Mouse (Mus musculus) lung, postnatal 0 days (tissue): ENCODE results near the gene Trim10. TPM values are rescaled to one million over a fixed set of nuclear protein-coding genes. Genes with fewer than 3 reads are reported as not detected.

ENCODE experiments used
- ATAC-seq: fragments of 200-750 bp; cut with Nextera tagmentation; 2 replicates; pipeline ENCODE4 v1.8.0; 2017; ENCODE audit warnings: moderate library complexity
- DNase-seq: peaks from one replicate; pipeline ENCODE4 v3.0.0-alpha.2; 2016; ENCODE audit warnings: low spot score
- H3K27ac ChIP-seq: fragments of 300-500 bp; sonication (generic); 2 replicates; pipeline ENCODE4 v1.5.1; 2014; ENCODE audit warnings: antibody characterized with exemption, mild to moderate bottlenecking, low read length, mixed read lengths
- H3K27me3 ChIP-seq: fragments of 300-500 bp; sonication (generic); replicated peaks from 2 replicates; pipeline ENCODE4 v1.6.1; 2014; ENCODE audit warnings: low read length, mixed read lengths; ENCODE audit not compliant: insufficient read depth
- H3K36me3 ChIP-seq: fragments of 300-500 bp; sonication (generic); 2 replicates; pipeline ENCODE4 v1.6.1; 2014; ENCODE audit warnings: low read length, mixed read lengths; ENCODE audit not compliant: insufficient read depth
- H3K4me1 ChIP-seq: fragments of 300-500 bp; sonication (generic); 2 replicates; pipeline ENCODE4 v1.6.1; 2014; ENCODE audit warnings: antibody characterized with exemption, low read depth, low read length, mixed read lengths; ENCODE audit not compliant: insufficient read depth
- H3K4me2 ChIP-seq: fragments of 300-500 bp; sonication (generic); replicated peaks from 2 replicates; pipeline ENCODE4 v1.6.1; 2014; ENCODE audit warnings: low read depth, mild to moderate bottlenecking, low read length, moderate library complexity, mixed read lengths
- H3K4me3 ChIP-seq: fragments of 300-500 bp; sonication (generic); 2 replicates; pipeline ENCODE4 v1.5.1; 2014; ENCODE audit warnings: low read depth, low read length
- H3K9ac ChIP-seq: fragments of 300-500 bp; sonication (generic); replicated peaks from 2 replicates; pipeline ENCODE4 v1.6.1; 2014; ENCODE audit warnings: low read depth, mild to moderate bottlenecking
- H3K9me3 ChIP-seq: fragments of 300-500 bp; sonication (generic); 2 replicates; pipeline ENCODE4 v1.6.1; 2016; ENCODE audit warnings: low read length, mixed read lengths
- CTCF ChIP-seq: IDR thresholded peaks from 2 replicates; pipeline ENCODE4 v1.5.1; 2016; ENCODE audit warnings: antibody characterized with exemption, mild to moderate bottlenecking
- EP300 ChIP-seq: IDR thresholded peaks from 2 replicates; pipeline ENCODE4 v1.6.1; 2016; ENCODE audit warnings: antibody characterized with exemption, mild to moderate bottlenecking, control low read depth
- WGBS: fragments of 180-500 bp; shearing (Covaris S2); extraction: QIAGEN DNeasy Blood & Tissue Kit; methylation state at CpG from one replicate; pipeline ENCODE4 v1.1.7; 2014; 5-methylcytosine and 5-hydroxymethylcytosine counted together
- polyA plus RNA-seq: library from polyadenylated mRNA; unstranded; fragments of >200 nt; fragmentation: Nextera tagmentation; extraction: Ambion mirVana; gene quantifications from 2 replicates; pipeline ENCODE4 v1.2.1, GENCODE M21; 2015

The Trim10 gene
- polyA plus RNA-seq, 1 experiment from 2014 or later, result 3.6 TPM

DNA sequence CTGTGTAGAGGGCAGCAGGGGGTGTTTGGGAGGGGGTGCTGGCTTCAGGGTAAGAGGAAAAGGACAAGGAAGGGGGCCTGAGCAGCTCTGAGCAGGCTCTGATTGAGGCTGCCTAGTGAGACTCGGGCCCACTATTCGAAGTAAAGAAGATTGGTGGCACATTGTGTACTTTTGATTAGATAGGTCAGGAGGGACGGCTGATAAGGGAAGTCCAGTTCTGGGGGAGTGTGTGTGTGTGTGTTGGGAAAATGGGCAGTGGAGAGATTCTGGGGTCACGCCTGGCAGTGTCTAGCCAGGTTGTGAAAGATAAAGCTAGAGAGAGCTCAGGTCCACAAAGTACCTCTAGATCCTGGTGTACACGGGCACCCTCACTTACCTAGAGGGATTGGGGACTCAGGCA, 17.7 kb upstream of the Trim10 start:
- Histone ChIP-seq H3K27ac (no peak overlapping the region), H3K4me1 (no peaks in the 10 kb centered on the region), H3K9ac (no peak overlapping the region), H3K27me3 (no peaks in the 10 kb centered on the region), H3K9me3 (no peaks in the 10 kb centered on the region), H3K36me3 (peaks cover 26% of the 10 kb centered on the region), H3K4me2 (no peak overlapping the region), H3K4me3 (no peak overlapping the region)
- no peak for DNase-seq
- TF ChIP-seq EP300 (no peak), CTCF (no peak)
- ATAC-seq, result no peak
- 62% methylated on average over 5 of the region's 5 CpGs for WGBS

DNA sequence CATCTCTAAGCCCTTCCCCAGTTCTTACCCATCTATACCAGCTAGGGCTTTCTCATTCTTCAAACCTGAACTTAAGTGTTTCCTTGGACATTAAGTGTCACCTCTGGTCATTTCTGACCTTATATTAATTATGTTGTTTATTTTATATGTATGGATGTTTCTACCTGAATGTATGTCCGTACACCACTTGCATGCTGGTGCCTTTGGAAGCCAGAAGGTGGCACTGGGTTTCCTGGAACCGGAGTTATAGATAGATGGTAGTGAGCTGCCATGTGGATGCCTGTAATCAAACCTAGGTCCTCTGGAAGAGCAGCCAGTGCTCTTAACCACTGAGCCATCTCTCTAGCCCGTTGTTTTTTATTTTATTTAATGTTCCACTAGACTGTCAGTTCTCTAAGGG, 13.9 kb upstream of the Trim10 start:
- H3K36me3 ChIP-seq, result peaks cover 43% of the 10 kb centered on the region
- no peak overlapping the region for H3K27ac ChIP-seq
- ATAC-seq, result no peak

DNA sequence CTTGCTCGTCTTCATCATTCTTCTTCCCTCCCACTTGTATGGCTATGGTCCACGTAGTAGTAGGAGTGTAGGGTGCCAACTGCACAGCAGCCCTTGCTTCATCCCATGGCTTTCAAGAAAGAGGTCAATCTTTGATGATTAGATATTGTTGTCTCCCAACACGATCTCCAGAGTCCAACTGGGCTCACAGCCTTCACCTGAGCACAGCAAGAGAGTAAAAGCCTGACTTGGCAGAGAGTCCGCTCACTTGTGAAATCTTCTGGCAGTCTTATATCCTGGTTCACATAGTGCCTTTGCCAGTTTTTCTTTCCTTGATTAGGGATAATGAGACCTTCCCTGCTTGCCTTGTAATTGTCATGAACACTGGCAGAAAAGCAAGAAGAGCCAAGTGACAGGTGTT, 13.1 kb upstream of the Trim10 start:
- Histone ChIP-seq H3K4me1 (no peaks in the 10 kb centered on the region), H3K9ac (no peak overlapping the region), H3K4me3 (no peak overlapping the region), H3K4me2 (no peak overlapping the region), H3K27me3 (no peaks in the 10 kb centered on the region), H3K27ac (no peak overlapping the region), H3K9me3 (no peaks in the 10 kb centered on the region), H3K36me3 (peaks cover 43% of the 10 kb centered on the region)
- DNase-seq (no peak), ATAC-seq (no peak)
- 91% methylated on average over 4 of the region's 4 CpGs for WGBS
- no peak for TF ChIP-seq CTCF
- TF ChIP-seq EP300, result no peak

More for the DNA sequence above, 13.9 kb upstream of the Trim10 start:
- H3K4me1 ChIP-seq, result no peaks in the 10 kb centered on the region
- no peak overlapping the region for H3K9ac ChIP-seq
- no peak overlapping the region for H3K4me2 ChIP-seq
- DNase-seq, result no peak
- WGBS, result 90% methylated on average over 3 of the region's 3 CpGs
- H3K9me3 ChIP-seq, result no peaks in the 10 kb centered on the region
- TF ChIP-seq CTCF (no peak), EP300 (no peak)
- H3K27me3 ChIP-seq, result no peaks in the 10 kb centered on the region
- no peak overlapping the region for H3K4me3 ChIP-seq

- H3K4me2 ChIP-seq, result no peak overlapping the region
- peaks cover 35% of the 10 kb centered on the region for H3K36me3 ChIP-seq
- no peaks in the 10 kb centered on the region for H3K4me1 ChIP-seq
- TF ChIP-seq CTCF (no peak), EP300 (no peak)
- no peak for DNase-seq
- no peak overlapping the region for H3K4me3 ChIP-seq
- H3K9me3 ChIP-seq, result no peaks in the 10 kb centered on the region
- ATAC-seq, result no peak
- H3K27ac ChIP-seq, result no peak overlapping the region
- WGBS, result 82% methylated on average over 3 of the region's 3 CpGs
- no peak overlapping the region for H3K9ac ChIP-seq
- no peaks in the 10 kb centered on the region for H3K27me3 ChIP-seq
These were observed 11.2 kb upstream of the Trim10 start for GRCm38 (mm10) chr17:36858181-36858580.

DNA sequence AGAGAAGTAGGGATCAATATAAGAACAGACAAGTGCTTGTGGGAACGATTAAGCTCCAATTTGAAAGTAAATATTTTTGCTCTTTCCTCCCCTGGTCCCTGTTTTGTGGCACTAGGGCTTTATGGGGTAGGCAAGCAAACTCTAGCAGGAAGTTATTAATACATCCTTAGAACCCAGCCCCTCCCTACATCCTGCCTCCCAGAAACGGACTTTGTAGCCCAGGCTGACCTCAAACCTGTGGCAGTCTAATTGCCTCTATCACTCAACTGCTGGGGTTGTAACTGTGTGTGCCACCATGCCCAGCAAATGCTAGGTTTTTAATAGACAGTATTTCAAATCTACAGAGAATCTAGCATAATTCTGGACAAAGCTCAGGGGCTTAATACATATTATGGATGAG, 7.7 kb upstream of the Trim10 start:
- Histone ChIP-seq H3K4me1 (no peaks in the 10 kb centered on the region), H3K27ac (no peak overlapping the region), H3K36me3 (peaks cover 17% of the 10 kb centered on the region; the same call in 1 of the 2 replicates), H3K9me3 (no peaks in the 10 kb centered on the region), H3K4me2 (no peak overlapping the region), H3K27me3 (peaks cover 4% of the 10 kb centered on the region; the same call in 1 of the 2 replicates), H3K4me3 (no peak overlapping the region), H3K9ac (no peak overlapping the region)
- ATAC-seq (no peak), DNase-seq (no peak)
- no peak for TF ChIP-seq CTCF
- TF ChIP-seq EP300, result no peak
- whole genome bisulfite sequencing, result 35% methylated on average over 2 of the region's 2 CpGs

DNA sequence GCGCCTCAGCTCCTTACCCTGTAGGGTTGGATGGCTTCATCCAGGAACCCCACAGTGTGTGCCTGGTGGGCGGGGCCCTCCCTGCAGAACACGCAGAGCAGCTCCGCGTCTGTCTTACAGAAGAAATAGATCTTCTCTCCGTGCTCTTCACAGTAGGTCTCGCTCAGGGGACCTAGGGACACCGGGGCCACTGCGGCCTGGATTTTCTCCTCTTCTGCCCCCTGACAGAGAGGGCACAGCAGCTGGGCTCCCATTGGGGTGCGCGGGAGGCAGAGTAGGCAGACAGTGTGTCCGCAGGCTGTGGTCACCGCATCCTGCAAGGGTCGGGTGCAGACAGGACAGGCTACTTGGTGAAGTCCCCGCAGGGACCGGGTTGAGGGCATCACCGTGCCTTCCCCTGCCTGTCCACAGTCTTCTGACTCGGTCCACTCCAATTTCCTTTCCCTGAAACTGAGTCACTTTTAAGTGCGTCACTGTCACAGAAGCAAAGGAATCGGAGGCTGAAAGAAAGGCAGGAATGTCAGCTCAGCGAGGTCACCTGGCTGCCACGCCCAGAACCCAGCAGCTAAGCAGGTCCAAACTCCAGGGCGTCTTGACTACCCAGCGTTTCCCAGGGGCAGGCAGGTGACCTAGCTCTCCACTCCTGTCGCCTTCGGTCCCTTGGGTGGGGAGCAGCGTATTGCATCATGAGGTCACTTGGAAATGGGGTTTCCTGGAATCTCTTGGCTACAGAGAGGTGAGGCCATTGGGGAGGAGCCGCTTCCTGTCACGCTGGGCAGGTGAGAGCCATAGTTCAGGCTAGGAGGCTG, 2.5 kb upstream of the Trim10 start, which contains the start of gene Trim15:
Gene Trim15 (minus strand): TSS at position 492 of the 809 bp plus-strand sequence.
- Histone ChIP-seq H3K27ac (no peak within 1 kb of the TSS), H3K4me3 (no peak within 1 kb of the TSS), H3K27me3 (peaks cover 10% of the 10 kb centered on the region; the same call in 1 of the 2 replicates), H3K4me2 (peak within 1 kb of the TSS; percentile 42), H3K9me3 (no peaks in the 10 kb centered on the region), H3K4me1 (0 out of 2 replicates have a peak, but pooled peaks cover 2% of the 10 kb centered on the region), H3K36me3 (no peaks in the 10 kb centered on the region), H3K9ac (no peak within 1 kb of the TSS)
- no peak for TF ChIP-seq EP300
- no peak for TF ChIP-seq CTCF
- ATAC-seq (peak; percentile 81), DNase-seq (peak; percentile 62)
- 9% methylated on average over 27 of the region's 29 CpGs for WGBS
